Mouse (Mus musculus) kidney, adult 2 months (tissue): ENCODE measurements around the gene Pidd1.

Source experiments
- CTCF ChIP-seq: fragments of 200-500 bp; conservative IDR thresholded peaks from 2 replicates; pipeline ENCODE4 v1.5.1; 2011; ENCODE audit warnings: low read depth, mild to moderate bottlenecking, control low read depth, low read length, moderate library complexity, mixed read lengths; ENCODE audit not compliant: insufficient read depth, insufficient read length
- POLR2A ChIP-seq: fragments of 200-500 bp; IDR thresholded peaks from one replicate; pipeline ENCODE4 v1.6.1; 2011; ENCODE audit warnings: low read depth, low read length, control low read depth

GRCm38 (mm10) chr7:141455610-141456314 lies 11.9 kb upstream of the Pidd1 start:
- TF ChIP-seq CTCF: no peak
- no peak for TF ChIP-seq POLR2A
